Mouse (Mus musculus): ENCODE results near the gene Plpp4. TPM values are rescaled to one million over a fixed set of nuclear protein-coding genes. Genes with fewer than 3 reads are reported as not detected.

Gene Plpp4
- total and polyA plus RNA-seq, 3 experiments = not detected

- H3K27ac ChIP-seq (ENCODE audit: insufficient read depth, low read depth) = no peak overlapping the region
- TF ChIP-seq KAT2A (IDR thresholded peaks at IDR 0.05; ENCODE audit: insufficient replicate concordance, low read length) = no peak
- TF ChIP-seq ZC3H11A (IDR thresholded peaks at IDR 0.05; ENCODE audit: low read depth, low read length) = no peak
- TF ChIP-seq NRF1 (IDR thresholded peaks at IDR 0.05; ENCODE audit: low read depth, low read length) = no peak
- no peak for TF ChIP-seq MYC (IDR thresholded peaks at IDR 0.05; ENCODE audit: low read depth, low read length)
- TF ChIP-seq USF1 (IDR thresholded peaks at IDR 0.05; ENCODE audit: low read depth, low read length) = no peak
- TF ChIP-seq EP300 (IDR thresholded peaks at IDR 0.05; ENCODE audit: low read length) = no peak
- H3K4me2 ChIP-seq (ENCODE audit: insufficient read depth, low read depth, poor library complexity, severe bottlenecking) = no peak overlapping the region
- dilution Hi-C loops (cut with MboI; ENCODE audit: extremely low pct_ligation_motif_present, extremely low pct_unique_long_range_greater_than_20kb, low sequenced_read_pairs) (no loop called here), in situ Hi-C loops (cut with MboI; ENCODE audit: low pct_ligation_motif_present, low pct_unique_long_range_greater_than_20kb, low sequenced_read_pairs) (no loop called here)
- H3K4me1 ChIP-seq (ENCODE audit: control insufficient read depth in 1 of 2, insufficient read depth in 2 of 2) = peaks cover 0 to 3% of the 10 kb centered on the region in 2 experiments; a peak in 1 of 4 replicates
- no peaks in the 10 kb centered on the region for H3K36me3 ChIP-seq (replicated peaks in 1 of 2; ENCODE audit: control insufficient read depth in 1 of 2, insufficient read depth in 1 of 2, low read length in 1 of 2)
- no peaks in the 10 kb centered on the region for H3K9me3 ChIP-seq (replicated peaks; ENCODE audit: low read length)
- no peak overlapping the region for H3K4me3 ChIP-seq (replicated peaks in 1 of 3; ENCODE audit: low read depth in 2 of 3, low read length in 2 of 3, poor library complexity in 1 of 3)
- H3K27me3 ChIP-seq (replicated peaks) = peaks cover 94% of the 10 kb centered on the region
- no peak for DNase-seq (ENCODE audit: extremely low read depth)
- H3K79me2 ChIP-seq (replicated peaks; ENCODE audit: control insufficient read depth, extremely low read depth, insufficient read depth, poor library complexity, severe bottlenecking) = no peaks in the 10 kb centered on the region
- H3K9ac ChIP-seq (ENCODE audit: insufficient read depth, low read depth) = no peak overlapping the region
Observed at GRCm38 (mm10) chr7:129406069-129406468, 149.2 kb downstream of the Plpp4 start.

DNA sequence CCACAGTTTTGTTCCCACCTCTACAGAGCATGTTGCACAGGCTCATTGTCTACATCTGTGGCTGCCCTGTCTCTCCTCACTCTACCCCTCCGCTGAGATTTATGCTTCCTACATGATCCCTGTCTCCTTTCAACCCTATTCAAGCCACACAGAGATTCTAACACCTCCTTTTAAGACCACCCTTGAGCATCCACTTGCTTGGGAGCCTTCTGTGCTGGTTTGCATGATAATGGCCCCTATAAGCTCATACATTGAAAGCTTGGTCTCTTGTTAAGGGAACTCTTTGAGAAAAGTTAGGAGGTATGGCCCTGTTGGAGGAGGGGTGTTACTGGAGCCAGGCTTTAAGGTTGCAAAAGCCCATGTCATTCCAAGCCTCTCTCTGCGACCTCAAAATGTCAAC is 155.9 kb downstream of the Plpp4 start:
- Histone ChIP-seq H3K27me3 (replicated peaks) (peaks cover 76% of the 10 kb centered on the region), H3K36me3 (replicated peaks in 1 of 2; ENCODE audit: control insufficient read depth in 1 of 2, insufficient read depth in 1 of 2, low read length in 1 of 2) (no peaks in the 10 kb centered on the region), H3K4me2 (ENCODE audit: insufficient read depth, low read depth, poor library complexity, severe bottlenecking) (no peak overlapping the region), H3K27ac (ENCODE audit: insufficient read depth, low read depth) (no peak overlapping the region), H3K4me1 (ENCODE audit: control insufficient read depth in 1 of 2, insufficient read depth in 2 of 2) (no peaks in the 10 kb centered on the region), H3K9ac (ENCODE audit: insufficient read depth, low read depth) (no peak overlapping the region), H3K79me2 (replicated peaks; ENCODE audit: control insufficient read depth, extremely low read depth, insufficient read depth, poor library complexity, severe bottlenecking) (no peaks in the 10 kb centered on the region), H3K4me3 (replicated peaks in 1 of 3; ENCODE audit: low read depth in 2 of 3, low read length in 2 of 3, poor library complexity in 1 of 3) (no peak overlapping the region), H3K9me3 (replicated peaks; ENCODE audit: low read length) (no peaks in the 10 kb centered on the region)
- in situ Hi-C loops (cut with MboI; ENCODE audit: low pct_ligation_motif_present, low pct_unique_long_range_greater_than_20kb, low sequenced_read_pairs) = no loop called here
- dilution Hi-C loops (cut with MboI; ENCODE audit: extremely low pct_ligation_motif_present, extremely low pct_unique_long_range_greater_than_20kb, low sequenced_read_pairs) = no loop called here
- DNase-seq (ENCODE audit: extremely low read depth) = no peak
- TF ChIP-seq ZNF384 (IDR thresholded peaks at IDR 0.05; ENCODE audit: low read depth, low read length) (no peak), USF2 (conservative IDR thresholded peaks at IDR 0.05; ENCODE audit: low read depth, low read length) (no peak), CHD1 (IDR thresholded peaks at IDR 0.05; ENCODE audit: low read depth, low read length) (no peak), POLR2AphosphoS2 (IDR thresholded peaks at IDR 0.05; ENCODE audit: low read depth, low read length) (no peak), PAX5 (IDR thresholded peaks at IDR 0.05; ENCODE audit: low read length) (no peak), E2F4 (IDR thresholded peaks at IDR 0.05; ENCODE audit: insufficient replicate concordance, low read depth, low read length) (no peak), MEF2A (IDR thresholded peaks at IDR 0.05; ENCODE audit: borderline replicate concordance, low read depth, low read length) (no peak), MYC (IDR thresholded peaks at IDR 0.05; ENCODE audit: low read depth, low read length) (no peak), MAFK (IDR thresholded peaks at IDR 0.05; ENCODE audit: insufficient replicate concordance, low read length) (no peak), MAX (IDR thresholded peaks at IDR 0.05; ENCODE audit: low read length) (no peak), RAD21 (IDR thresholded peaks at IDR 0.05; ENCODE audit: low read depth, low read length) (no peak), ZC3H11A (IDR thresholded peaks at IDR 0.05; ENCODE audit: low read depth, low read length) (no peak), GABPA (IDR thresholded peaks at IDR 0.05; ENCODE audit: insufficient replicate concordance, low read depth, low read length) (no peak), UBTF (IDR thresholded peaks at IDR 0.05; ENCODE audit: low read depth, low read length) (no peak), CTCF (conservative IDR thresholded peaks at IDR 0.05 in 1 of 2, IDR thresholded peaks at IDR 0.05 in 1 of 2; ENCODE audit: low read depth in 2 of 2, low read length in 2 of 2) (no peak), BHLHE40 (IDR thresholded peaks at IDR 0.05; ENCODE audit: low read depth, low read length) (no peak)
